In the genomic region with DNA sequence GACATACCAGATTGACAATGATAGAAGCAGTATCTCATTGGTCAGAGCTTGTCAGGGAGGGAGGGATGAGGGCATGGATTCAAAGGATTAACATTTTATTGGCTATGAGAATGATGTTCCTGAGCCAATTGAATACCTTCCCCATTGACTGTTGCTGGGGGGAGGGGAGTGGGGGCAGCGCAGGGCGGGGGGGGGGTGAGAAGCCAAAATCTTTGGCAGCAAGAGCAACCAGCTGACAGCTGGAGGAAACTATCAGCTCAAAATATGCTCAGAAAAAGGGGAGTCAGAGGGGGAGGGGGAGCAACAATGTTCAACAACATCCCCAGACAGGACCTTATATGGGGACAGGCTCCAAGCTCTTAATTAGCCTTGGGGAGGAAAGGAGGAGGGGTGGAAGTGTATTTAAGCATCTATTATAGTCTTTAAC, we compare ENCODE assay signal across 8 mouse cellular contexts. TPM values are rescaled to one million over a fixed set of nuclear protein-coding genes. Genes with fewer than 3 reads are reported as not detected.
DNase-seq lines count a peak whose midpoint lies in the region; ATAC-seq and TF ChIP-seq lines count a peak whose summit lies in the region.

No protein-coding gene starts in this region.

- no peaks in the 10 kb centered on the region for H3K27me3 ChIP-seq in kidney, adult 2 months (replicated peaks; ENCODE audit: control insufficient read depth, insufficient read depth, low read length)
- no peaks in the 10 kb centered on the region for H3K27me3 ChIP-seq in embryonic facial prominence, embryonic 12.5 days
- H3K27me3 ChIP-seq in hindbrain, embryonic 12.5 days = no peaks in the 10 kb centered on the region
- peaks cover 51% of the 10 kb centered on the region for H3K27me3 ChIP-seq in liver, embryonic 12.5 days (replicated peaks)

- 0 out of 2 replicates have a peak overlapping the region, but pooled peaks have one; percentile 45 for H3K9ac ChIP-seq in embryonic facial prominence, embryonic 12.5 days
- H3K9ac ChIP-seq in hindbrain, embryonic 12.5 days = no peak overlapping the region
- no peak overlapping the region for H3K9ac ChIP-seq in liver, embryonic 12.5 days

- WGBS in kidney, adult 2 months = 0% methylated on average over 2 of the region's 2 CpGs
- 8% methylated on average over 2 of the region's 2 CpGs for WGBS in embryonic facial prominence, embryonic 12.5 days
- 6% methylated on average over 2 of the region's 2 CpGs for WGBS in hindbrain, embryonic 12.5 days
- 5% methylated on average over 2 of the region's 2 CpGs for WGBS in liver, embryonic 12.5 days (ENCODE audit: insufficient replicate concordance)

- H3K4me1 ChIP-seq in kidney, adult 2 months (ENCODE audit: control insufficient read depth, insufficient read depth, low read length) = no peaks in the 10 kb centered on the region; the same call in 1 of the 2 replicates
- peaks cover 16% of the 10 kb centered on the region for H3K4me1 ChIP-seq in embryonic facial prominence, embryonic 12.5 days
- H3K4me1 ChIP-seq in hindbrain, embryonic 12.5 days = peaks cover 11% of the 10 kb centered on the region
- H3K4me1 ChIP-seq in liver, embryonic 12.5 days = peaks cover 47% of the 10 kb centered on the region

- peak; percentile 73 for DNase-seq in kidney, adult 2 months
- DNase-seq in kidney, adult 18-20 months = no peak
- peak; percentile 64 for DNase-seq in retina, embryonic 14.5 days (ENCODE audit: low spot score)
- no peak for DNase-seq in gastrocnemius, adult 8-10 months (ENCODE audit: low spot score in 2 of 2)
- no peak for DNase-seq in spleen, adult 12 weeks (ENCODE audit: low spot score)

- H3K27ac ChIP-seq in kidney, adult 2 months (ENCODE audit: insufficient read depth, low read depth, low read length) = peak overlapping the region; percentile 8; the same call in 1 of the 2 replicates
- H3K27ac ChIP-seq in embryonic facial prominence, embryonic 12.5 days = peak overlapping the region; percentile 92
- peak overlapping the region; percentile 64 for H3K27ac ChIP-seq in hindbrain, embryonic 12.5 days
- H3K27ac ChIP-seq in liver, embryonic 12.5 days = 0 out of 2 replicates have a peak overlapping the region, but pooled peaks have one; percentile 22

- TF ChIP-seq CTCF in kidney, adult 2 months (conservative IDR thresholded peaks at IDR 0.05; ENCODE audit: insufficient read depth, insufficient read length, low read depth, low read length) = no peak

- peak overlapping the region; percentile 51 for H3K4me2 ChIP-seq in embryonic facial prominence, embryonic 12.5 days (replicated peaks)
- peak overlapping the region; percentile 51 for H3K4me2 ChIP-seq in hindbrain, embryonic 12.5 days (replicated peaks)
- H3K4me2 ChIP-seq in liver, embryonic 12.5 days = peak overlapping the region; percentile 15; the same call in 1 of the 2 replicates

- no peaks in the 10 kb centered on the region for H3K36me3 ChIP-seq in kidney, adult 2 months (ENCODE audit: control insufficient read depth, insufficient read depth, low read length)
- peaks cover 8% of the 10 kb centered on the region for H3K36me3 ChIP-seq in embryonic facial prominence, embryonic 12.5 days
- H3K36me3 ChIP-seq in hindbrain, embryonic 12.5 days = no peaks in the 10 kb centered on the region
- no peaks in the 10 kb centered on the region for H3K36me3 ChIP-seq in liver, embryonic 12.5 days

- peak; percentile 82 for ATAC-seq in embryonic facial prominence, embryonic 12.5 days (ENCODE audit: insufficient number of reproducible peaks, insufficient read depth, low FRiP score, low TSS enrichment)
- ATAC-seq in hindbrain, embryonic 12.5 days (ENCODE audit: low FRiP score) = peak; percentile 90
- ATAC-seq in liver, embryonic 12.5 days = no peak

- H3K9me3 ChIP-seq in embryonic facial prominence, embryonic 12.5 days = no peaks in the 10 kb centered on the region
- H3K9me3 ChIP-seq in hindbrain, embryonic 12.5 days (replicated peaks) = no peaks in the 10 kb centered on the region
- H3K9me3 ChIP-seq in liver, embryonic 12.5 days (replicated peaks) = no peaks in the 10 kb centered on the region

- no peak overlapping the region for H3K4me3 ChIP-seq in kidney, adult 2 months (ENCODE audit: insufficient read depth, low read depth, low read length)
- peak overlapping the region; percentile 24 for H3K4me3 ChIP-seq in embryonic facial prominence, embryonic 12.5 days
- H3K4me3 ChIP-seq in hindbrain, embryonic 12.5 days = peak overlapping the region; percentile 22
- no peak overlapping the region for H3K4me3 ChIP-seq in liver, embryonic 12.5 days

- TF ChIP-seq POLR2A in kidney, adult 2 months (IDR thresholded peaks at IDR 0.05; ENCODE audit: low read depth, low read length) = no peak

RNA-seq across cellular contexts. Expression of a gene that starts 6.9 kb away (rescaled TPM):
- 58.9 and 67.7 TPM in 2 replicates for polyA plus RNA-seq in kidney, adult 2 months (2012; rRNA removed)
- polyA plus RNA-seq in embryonic facial prominence, embryonic 12.5 days (2016; fragmentation: Nextera tagmentation; extraction: Ambion mirVana) = 86.0 and 89.3 TPM in 2 replicates
- 83.6 and 85.6 TPM in 2 replicates for polyA plus RNA-seq in hindbrain, embryonic 12.5 days (2016; fragmentation: Nextera tagmentation; extraction: Ambion mirVana)
- 29.9 and 35.8 TPM in 2 replicates for polyA plus RNA-seq in liver, embryonic 12.5 days (2016; fragmentation: Nextera tagmentation; extraction: Ambion mirVana)
- total RNA-seq in gastrocnemius, adult 8-10 months (2022) = 10 to 100 TPM in 2 of 4 experiments, 1 to 10 TPM in 2; 8.7 to 14.1 (median 10.9) TPM

RNA-seq across cellular contexts. Expression of a gene that starts 12.0 kb away (rescaled TPM):
- 374 and 559 TPM in 2 replicates for polyA plus RNA-seq in kidney, adult 2 months (2012; rRNA removed)
- 236 and 243 TPM in 2 replicates for polyA plus RNA-seq in embryonic facial prominence, embryonic 12.5 days (2016; fragmentation: Nextera tagmentation; extraction: Ambion mirVana)
- polyA plus RNA-seq in hindbrain, embryonic 12.5 days (2016; fragmentation: Nextera tagmentation; extraction: Ambion mirVana) = 209 and 227 TPM in 2 replicates
- 160 and 167 TPM in 2 replicates for polyA plus RNA-seq in liver, embryonic 12.5 days (2016; fragmentation: Nextera tagmentation; extraction: Ambion mirVana)
- total RNA-seq in gastrocnemius, adult 8-10 months (2022) = 100 to 1,000 TPM; 830 to 997 (median 868) TPM

RNA-seq across cellular contexts. Expression of a gene that starts 13.0 kb away (rescaled TPM):
- 1.2 and 1.5 TPM in 2 replicates for polyA plus RNA-seq in kidney, adult 2 months (2012; rRNA removed)
- 18.2 and 18.6 TPM in 2 replicates for polyA plus RNA-seq in embryonic facial prominence, embryonic 12.5 days (2016; fragmentation: Nextera tagmentation; extraction: Ambion mirVana)
- 8.5 and 10.6 TPM in 2 replicates for polyA plus RNA-seq in hindbrain, embryonic 12.5 days (2016; fragmentation: Nextera tagmentation; extraction: Ambion mirVana)
- 0.61 and 0.72 TPM in 2 replicates for polyA plus RNA-seq in liver, embryonic 12.5 days (2016; fragmentation: Nextera tagmentation; extraction: Ambion mirVana)
- under 1 TPM in 2 of 4 experiments, not detected in 2; 0.09 to 0.36 TPM for total RNA-seq in gastrocnemius, adult 8-10 months (2022)

RNA-seq across cellular contexts. Expression of a gene that starts 17.8 kb away (rescaled TPM):
- polyA plus RNA-seq in kidney, adult 2 months (2012; rRNA removed) = 51.5 and 63.2 TPM in 2 replicates
- polyA plus RNA-seq in embryonic facial prominence, embryonic 12.5 days (2016; fragmentation: Nextera tagmentation; extraction: Ambion mirVana) = 75.4 and 79.1 TPM in 2 replicates
- 60.5 and 60.9 TPM in 2 replicates for polyA plus RNA-seq in hindbrain, embryonic 12.5 days (2016; fragmentation: Nextera tagmentation; extraction: Ambion mirVana)
- polyA plus RNA-seq in liver, embryonic 12.5 days (2016; fragmentation: Nextera tagmentation; extraction: Ambion mirVana) = 199 and 207 TPM in 2 replicates
- total RNA-seq in gastrocnemius, adult 8-10 months (2022) = 10 to 100 TPM in 2 of 4 experiments, 1 to 10 TPM in 2; 7.3 to 10.7 (median 9.0) TPM

RNA-seq across cellular contexts. Expression of a gene that starts 24.6 kb away (rescaled TPM):
- polyA plus RNA-seq in kidney, adult 2 months (2012; rRNA removed) = 47.8 and 53.4 TPM in 2 replicates
- 135 and 139 TPM in 2 replicates for polyA plus RNA-seq in embryonic facial prominence, embryonic 12.5 days (2016; fragmentation: Nextera tagmentation; extraction: Ambion mirVana)
- polyA plus RNA-seq in hindbrain, embryonic 12.5 days (2016; fragmentation: Nextera tagmentation; extraction: Ambion mirVana) = 114 and 117 TPM in 2 replicates
- polyA plus RNA-seq in liver, embryonic 12.5 days (2016; fragmentation: Nextera tagmentation; extraction: Ambion mirVana) = 36.2 and 38.6 TPM in 2 replicates
- 10 to 100 TPM; 15.3 to 19.3 (median 16.2) TPM for total RNA-seq in gastrocnemius, adult 8-10 months (2022)

Comparison
In these comparisons a context has a peak if more than half of its experiments do, and no peak if none do; other contexts are left out.
1. DNase-seq: peak in kidney, adult 2 months (single experiment) and retina, embryonic 14.5 days (single experiment); none in kidney, adult 18-20 months (single experiment), gastrocnemius, adult 8-10 months (0 of 2) and spleen, adult 12 weeks (single experiment).
2. H3K27ac ChIP-seq: peak in every context shown above with its lines; median percentile 92 in embryonic facial prominence, embryonic 12.5 days; 64 in hindbrain, embryonic 12.5 days; 22 in liver, embryonic 12.5 days; 8 in kidney, adult 2 months.
3. H3K4me3 ChIP-seq: peak in embryonic facial prominence, embryonic 12.5 days (single experiment) and hindbrain, embryonic 12.5 days (single experiment); none in kidney, adult 2 months (single experiment) and liver, embryonic 12.5 days (single experiment).
4. Peak in every context shown above with its lines, with median percentiles within 50 percentile points of each other: H3K4me2 ChIP-seq.